Mouse (Mus musculus) mature B cell (primary cell): Measurements from ENCODE around the gene Csf1.
"Not testable (repeated sequence)": the region's sequence is repeated elsewhere in the genome, so short reads cannot be mapped to it uniquely, and the experiment has no call there.

Experiments
- in situ Hi-C: fragments of 300-500 bp; cut with MboI; formaldehyde crosslinking; loops from 2 replicates; pipeline ENCODE4 v1.14.3; 2019

Gene Csf1

DNA sequence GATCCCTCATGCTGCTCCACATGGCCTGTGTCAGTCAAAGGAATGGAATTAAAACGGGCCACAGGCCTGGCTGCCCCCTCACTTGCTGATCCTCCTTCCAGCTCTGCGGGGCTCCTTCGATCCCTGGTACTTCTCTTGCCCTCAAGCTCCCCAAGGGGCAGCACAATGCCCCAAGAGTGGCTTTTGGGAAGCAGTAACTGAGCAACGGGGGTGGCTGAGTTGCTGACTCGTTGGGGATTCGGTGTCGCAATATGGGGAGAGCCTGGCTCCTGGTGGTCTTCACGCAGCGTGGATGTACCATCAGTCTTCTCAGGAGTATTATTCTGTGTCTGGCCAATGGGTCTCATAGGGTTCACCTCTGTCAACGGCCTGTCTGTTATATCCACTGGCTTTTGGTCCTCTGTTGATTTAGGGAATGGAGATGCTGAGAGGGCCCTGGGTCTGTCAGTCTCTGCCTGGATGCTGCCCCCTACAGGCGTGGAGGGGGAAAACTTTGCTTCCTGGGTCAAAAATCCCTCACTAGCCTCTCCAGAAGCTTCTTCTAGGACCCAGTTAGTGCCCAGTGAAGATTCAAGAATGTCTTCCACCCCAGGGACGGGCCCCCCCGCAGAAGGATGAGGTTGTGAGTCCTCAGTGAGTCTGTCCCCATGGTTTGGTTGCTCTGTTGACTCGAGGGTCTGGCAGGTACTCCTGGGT lies 11.9 kb downstream of the Csf1 start:
- in situ Hi-C loops = no loop called here

DNA sequence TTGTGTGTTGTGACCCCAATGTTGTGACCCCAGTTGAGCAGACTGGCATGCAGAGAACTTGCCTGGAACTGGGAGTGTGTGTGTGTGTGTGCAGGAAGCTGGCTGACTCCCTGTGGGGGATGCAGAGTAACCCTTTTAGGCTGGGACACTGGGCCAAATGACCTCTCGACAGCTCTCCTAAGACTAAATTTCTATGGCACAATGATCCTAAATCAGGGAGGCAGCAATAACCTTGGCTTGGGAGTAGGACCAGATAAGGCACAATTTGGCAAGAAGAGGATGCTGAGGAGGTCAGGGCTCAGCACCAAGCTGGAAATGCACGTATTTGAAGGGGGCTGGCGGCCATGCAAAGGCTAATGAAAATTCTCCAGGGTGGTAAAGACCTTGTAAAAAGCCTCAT lies 14.2 kb downstream of the Csf1 start:
- in situ Hi-C loops = no loop called here

DNA sequence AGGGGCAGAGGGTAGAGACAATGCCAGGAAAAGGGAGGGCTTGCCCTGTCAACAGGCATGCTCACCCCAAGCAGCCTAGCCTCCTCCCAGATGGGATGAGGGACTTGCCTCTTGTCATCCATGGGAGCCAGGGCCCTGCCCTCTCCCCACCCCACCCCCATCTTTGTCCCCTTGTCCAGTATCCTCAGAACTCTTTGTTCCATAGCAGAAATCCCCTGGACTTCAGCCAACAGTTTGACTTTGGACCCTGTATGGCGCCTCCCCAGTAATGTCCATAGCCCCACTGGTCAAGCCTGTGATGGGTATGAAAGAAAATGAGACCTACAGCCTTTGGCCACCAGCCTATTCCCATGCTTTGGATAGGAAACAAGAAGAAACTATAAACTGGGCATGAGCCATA lies 16.6 kb downstream of the Csf1 start:
- in situ Hi-C loops = no loop called here

DNA sequence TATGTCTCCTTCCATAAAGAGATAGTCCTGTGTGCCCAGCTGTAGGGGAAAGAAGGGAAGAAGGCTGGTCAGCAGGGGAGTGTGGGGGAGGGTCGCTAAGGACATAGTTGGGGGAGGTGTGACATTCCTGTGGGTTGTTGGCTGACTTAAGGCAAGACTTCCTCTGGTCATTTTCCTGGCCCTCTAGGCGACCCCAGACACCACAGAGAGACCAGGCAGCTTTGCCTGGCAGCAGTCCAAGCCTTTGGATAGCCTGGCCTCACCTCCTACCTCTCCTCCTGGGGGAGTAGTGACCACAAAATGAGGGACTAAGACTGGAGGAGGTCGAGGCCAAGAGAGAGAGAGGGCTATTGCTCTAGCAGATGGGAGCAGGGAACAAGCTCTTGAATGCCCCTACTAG lies 17.2 kb downstream of the Csf1 start:
- in situ Hi-C loops = no loop called here

DNA sequence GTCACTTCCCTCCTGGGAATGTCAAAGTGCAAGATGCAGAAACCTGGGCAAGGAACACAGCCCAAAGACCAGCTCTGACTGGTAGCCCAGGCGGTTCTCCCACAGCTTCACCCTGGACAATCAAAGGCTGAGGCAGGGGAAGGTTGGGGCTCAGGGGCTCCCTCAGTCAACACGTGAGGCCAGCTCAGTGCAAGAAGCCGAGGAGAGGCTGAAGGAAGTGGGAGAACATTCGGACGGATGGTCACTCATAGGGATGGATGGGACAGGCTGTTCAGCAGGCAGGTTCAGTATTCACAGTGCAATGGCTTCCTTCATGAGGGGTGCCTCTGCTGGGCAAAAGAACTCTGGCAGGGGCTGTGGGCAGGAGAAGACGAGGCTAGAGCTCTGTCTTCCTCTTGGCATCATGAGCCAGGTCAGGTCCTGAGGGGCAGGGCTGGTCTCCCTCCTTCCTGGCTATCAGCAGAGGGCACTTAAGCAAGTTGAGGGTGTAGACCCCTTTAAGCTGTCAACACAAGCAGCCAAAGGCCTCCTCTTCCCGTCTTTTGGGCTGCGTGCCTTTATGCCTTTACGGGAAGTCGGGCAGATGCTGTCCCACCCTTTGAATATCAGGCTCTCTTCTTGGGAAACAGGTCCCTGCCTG lies 18.1 kb downstream of the Csf1 start:
- in situ Hi-C loops = no loop called here

DNA sequence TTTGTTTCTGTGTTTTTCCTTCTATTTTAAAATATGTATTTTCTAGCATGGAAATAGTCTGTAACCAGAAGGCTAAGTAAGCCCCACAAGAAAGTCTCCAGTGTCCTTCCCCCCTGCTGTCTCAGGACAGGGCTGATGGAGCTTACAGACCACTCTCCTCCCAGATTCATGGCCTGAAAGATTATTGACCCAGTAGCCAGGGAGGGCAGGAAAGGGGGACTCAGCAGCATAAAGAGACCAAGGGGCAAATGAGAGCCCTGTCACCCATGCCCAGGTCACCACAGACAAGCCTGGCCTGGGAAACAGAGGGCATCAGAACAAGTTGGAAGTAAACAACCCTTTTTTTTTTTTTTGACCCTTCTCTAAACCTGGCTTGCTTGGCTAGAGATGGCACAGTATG lies 18.9 kb downstream of the Csf1 start:
- in situ Hi-C loops = no loop called here

DNA sequence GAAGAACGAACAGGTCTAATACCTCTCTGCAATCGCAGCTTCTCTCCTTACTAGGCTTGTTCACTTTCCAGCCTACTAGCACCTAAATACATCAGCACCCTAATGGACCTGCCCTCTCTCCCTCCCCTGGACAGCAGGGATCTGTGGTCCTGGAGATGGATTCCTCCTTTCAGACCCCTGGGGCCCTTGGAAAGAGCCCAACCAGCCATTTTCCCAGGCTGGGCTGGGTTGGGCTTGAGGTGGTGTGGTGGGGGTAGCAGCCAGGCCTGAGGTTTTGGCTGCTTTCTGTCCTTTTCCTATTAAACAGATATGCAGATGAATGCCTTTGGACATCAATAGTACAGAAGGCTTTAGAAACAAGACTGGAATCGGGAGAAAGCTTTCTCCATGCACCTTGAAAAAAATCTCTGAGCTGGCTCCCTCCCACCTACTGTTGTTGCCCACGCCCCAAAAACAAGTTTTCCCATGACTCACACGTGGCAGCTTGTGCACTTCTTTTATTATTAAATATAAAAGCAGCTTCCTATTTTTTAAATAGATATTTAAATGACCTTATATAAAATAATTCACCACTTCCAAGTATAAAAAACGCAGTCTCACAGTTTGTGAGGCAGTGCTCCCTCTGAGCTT lies 19.6 kb downstream of the Csf1 start:
- in situ Hi-C loops = no loop called here

DNA sequence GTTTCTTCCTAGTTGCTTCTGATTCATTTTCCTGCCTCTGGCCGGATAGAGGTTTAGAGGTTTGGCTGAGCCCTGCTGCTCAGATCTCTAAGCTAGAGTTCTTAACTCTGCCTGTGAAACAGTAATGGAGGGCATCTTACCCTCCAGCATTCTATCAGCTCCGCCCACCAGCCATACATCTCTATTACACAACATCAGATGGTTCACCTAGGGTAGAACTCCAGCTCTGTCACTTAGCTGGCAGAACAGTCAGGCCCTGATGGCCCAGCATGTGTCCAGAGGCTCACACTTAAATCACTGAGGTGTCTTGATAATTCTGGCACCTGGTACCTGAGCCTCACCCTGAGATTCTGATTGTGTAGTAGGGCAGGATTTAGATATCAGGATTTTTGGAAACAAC lies 20.3 kb downstream of the Csf1 start:
- in situ Hi-C loops = no loop called here

DNA sequence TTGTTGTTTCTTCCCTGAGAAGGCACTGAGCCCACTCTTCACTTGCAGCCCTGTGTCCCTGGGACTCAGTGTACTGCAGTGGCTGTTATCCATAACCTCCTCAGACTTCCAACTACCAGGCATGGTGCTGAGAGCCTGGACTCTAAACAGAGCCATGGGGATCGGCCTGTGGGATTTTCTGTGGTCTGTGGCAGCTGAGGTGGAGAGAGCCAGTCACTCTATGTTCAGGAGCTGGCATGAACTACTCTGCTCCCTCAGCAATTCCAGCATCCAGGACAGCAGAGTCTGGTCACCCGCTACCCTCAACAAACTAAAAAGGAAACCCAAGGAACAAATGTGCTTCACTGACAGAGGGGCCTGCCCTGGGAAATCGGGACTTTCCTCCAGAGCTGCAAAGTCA lies 20.8 kb downstream of the Csf1 start:
- in situ Hi-C loops = no loop called here

DNA sequence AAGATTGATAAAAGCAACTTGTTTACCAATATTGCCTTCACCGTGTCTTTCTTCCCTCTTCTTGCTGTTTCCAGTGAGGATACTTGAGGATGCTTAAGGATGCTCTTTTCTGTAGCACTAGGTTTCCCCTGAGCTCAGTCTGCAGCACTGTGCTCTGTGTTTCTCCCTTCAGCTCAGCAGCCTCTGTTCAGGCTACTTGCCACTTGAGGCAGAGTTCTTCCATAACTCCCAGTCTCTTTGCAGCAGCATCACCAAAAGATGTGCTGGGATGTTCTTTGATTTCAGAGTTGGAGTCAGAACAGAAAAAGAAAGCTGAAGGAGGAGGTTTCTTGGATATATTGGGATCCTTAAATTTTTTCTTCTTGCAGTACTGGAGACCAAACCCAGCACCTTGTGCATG lies 21.6 kb downstream of the Csf1 start:
- in situ Hi-C loops = no loop called here

DNA sequence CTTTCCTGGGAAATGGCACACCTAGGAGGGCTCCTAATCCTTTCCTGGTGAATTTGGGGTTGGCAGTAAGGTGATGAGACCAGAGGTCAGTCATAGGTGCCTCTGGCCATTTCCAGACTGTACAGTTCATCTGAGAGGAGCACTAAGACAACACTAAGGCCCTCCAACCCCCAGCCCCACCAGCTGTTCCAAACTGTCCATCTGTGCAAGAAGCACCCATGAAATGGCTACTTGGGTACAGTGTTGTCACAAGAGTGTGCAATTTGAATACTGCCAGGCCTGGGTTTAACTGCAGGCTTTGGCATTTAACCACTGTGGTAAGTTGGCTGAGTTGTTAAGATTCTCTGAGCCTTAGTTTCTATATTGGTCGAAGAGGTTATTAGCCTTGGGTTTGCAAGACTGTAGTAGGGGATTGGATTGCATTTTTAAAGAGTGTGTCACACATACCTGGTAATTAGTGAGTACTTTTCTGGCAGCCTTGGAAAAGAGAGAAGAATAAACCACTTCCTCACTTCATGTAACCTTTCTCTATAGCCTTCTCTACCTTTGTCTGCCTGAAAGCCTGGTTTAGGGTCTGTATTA lies 22.6 kb downstream of the Csf1 start:
- in situ Hi-C loops = no loop called here

DNA sequence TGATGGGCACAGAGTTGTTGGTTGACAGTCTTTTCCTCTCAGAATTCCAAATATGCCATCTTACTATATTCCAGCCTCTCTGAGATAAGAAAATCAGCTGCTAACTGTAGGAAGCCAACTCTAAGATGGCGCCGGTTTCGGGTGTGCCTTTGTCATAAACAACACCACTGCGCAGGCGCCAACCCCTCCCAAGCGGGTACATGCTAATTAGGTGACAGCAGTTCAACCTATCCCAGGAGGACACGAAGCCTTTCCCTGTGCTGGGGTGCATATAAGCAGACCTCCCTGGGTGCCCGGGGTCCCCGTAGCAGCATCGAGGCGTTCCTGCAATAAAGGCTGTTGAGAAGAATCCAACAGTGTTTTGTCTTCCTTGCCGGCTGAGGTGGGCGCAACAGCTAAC lies 24.6 kb downstream of the Csf1 start:
- in situ Hi-C loops = not testable (repeated sequence)

DNA sequence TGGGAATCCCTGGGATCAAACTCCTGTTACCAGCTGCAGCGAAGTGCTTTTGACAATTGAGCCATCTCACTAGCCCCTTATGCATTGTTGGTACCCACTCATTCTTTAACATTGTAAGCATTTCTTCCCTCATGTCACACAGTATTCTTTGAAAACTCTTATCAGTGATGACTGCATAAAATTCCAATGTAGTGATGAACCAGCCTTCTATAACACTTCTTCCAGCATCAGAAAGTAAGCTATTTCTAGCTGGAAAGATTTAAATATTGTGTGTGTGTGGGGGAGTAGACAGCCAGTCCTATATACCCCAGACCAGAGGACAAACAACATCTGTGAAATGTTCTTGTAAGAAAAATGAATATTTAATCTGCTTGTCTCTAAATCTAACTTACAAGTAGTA lies 26.9 kb downstream of the Csf1 start:
- in situ Hi-C loops = no loop called here

DNA sequence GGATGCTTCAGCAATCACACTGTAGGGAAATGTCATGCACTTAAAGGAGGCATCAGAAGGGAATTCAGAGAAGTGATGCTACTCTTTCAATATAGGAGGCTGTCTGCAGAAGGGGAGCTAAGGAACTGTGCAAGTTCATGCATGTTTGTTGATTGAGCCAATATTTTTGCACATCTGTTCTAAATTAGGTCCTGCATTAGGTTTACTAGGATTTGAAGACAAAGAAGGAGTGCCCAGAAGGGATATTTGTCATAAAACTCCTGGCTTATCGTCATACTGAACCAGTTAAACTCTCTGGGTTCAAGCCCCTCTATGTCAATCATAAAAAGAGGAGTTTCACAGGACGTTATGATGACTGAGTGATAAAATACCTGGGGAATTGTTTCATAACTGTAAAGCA lies 30.0 kb downstream of the Csf1 start:
- in situ Hi-C loops = no loop called here

DNA sequence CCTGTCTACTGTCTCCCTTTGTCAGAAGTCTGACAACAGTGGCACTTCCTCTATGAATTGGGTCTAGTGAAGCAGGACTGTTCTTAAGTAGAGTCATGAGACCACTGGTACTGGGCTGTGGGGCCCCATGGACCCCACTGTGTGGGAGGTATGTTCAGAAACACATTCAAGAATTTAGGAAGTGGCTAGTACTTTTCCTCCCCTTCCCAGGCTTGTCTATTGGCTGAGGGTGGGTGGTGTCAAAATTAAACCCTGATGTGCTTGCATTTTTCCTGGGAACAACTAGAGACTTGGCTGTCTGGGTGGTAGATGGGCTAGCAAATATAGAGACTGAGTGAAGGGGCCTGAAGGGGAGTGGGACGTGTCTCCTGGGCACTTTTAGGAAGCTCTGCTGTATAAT lies 31.8 kb downstream of the Csf1 start:
- in situ Hi-C loops = no loop called here

DNA sequence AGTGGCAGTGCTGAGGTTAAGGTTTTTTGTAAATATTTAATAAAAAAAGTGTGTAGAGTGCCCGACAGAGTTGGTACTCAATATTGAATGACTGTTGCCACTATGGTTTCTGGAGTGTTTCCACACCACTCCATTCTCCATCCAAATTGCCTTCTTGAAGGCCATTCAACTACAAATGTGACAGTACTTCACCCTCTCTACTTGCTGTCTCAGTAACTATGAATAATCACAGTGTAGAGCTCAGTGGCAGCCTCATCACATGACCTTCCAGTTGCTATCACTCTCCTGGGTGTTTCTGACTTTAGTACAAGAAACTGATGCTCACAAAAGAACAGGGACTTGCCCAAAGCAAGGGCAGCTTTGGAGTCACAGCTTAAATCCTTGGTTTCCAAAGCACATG lies 44.3 kb downstream of the Csf1 start:
- in situ Hi-C loops = no loop called here

DNA sequence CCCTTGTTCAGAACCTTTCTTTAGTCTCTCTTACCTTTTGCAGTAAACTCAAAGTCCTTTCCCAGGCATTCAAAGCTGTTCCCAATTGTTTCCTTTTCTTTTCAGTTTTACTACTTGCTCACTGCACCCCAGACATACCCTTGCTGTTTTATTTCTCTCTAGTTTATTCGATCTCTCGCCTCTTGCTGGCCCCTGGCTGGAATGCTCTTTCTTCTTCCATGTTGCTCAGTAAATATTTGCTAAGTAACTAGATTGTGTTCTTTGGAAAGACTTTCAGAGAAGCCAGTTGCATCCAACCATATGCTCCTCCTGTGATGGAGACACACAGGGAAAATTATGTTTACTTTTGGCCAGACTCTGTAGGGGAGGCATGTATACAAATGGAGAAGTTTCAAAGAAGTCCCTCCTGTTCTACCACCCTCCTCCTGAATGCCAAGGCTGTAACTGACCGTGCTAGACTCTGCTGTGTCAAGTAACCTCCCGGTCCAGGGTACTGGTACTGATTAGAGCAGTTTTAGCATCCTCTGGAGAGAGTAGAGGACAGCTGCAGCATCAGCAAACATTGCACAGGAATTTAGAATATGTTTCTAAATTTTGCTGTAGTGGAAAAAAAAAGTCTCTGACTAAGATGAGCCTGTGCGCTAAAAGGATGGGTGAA lies 45.9 kb downstream of the Csf1 start:
- in situ Hi-C loops = no loop called here

DNA sequence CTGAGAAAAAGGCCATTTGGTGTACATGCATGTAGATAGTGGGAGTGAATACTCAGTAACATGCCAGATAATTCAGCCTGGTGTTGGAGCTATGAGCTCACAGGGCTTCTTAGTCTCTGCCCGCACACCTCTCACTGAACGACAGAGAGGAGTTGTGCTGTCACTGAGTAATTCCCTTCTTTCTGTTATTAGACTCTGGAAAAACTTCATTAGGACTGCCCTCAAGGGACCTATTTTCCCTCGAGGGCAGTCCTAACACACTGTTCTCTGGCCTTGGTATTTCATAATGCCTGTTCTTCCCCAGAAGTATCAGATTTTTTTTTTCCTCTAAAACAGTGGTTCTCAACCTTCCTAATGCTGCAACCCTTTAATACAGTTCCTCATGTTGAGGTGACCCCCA lies 48.2 kb downstream of the Csf1 start:
- in situ Hi-C loops = no loop called here

DNA sequence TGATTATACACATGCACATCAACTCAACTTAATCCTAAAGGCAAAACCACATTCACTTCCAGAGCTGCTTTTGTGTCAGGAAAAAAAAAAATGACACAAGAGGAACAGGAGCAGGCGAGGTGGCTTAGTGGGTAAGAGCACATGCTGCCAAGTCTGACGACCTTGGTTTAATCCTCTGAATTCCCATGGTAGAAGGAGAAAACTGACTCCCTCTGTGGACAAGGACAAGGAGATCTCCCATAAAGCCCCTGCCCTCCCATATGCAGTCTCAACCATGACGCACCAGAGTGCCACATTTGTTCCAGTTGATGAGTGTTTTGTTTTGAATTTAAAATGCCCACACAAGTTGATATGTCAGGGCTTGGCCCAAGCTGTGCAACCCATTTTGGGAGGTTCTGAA lies 51.1 kb downstream of the Csf1 start:
- in situ Hi-C loops = no loop called here

DNA sequence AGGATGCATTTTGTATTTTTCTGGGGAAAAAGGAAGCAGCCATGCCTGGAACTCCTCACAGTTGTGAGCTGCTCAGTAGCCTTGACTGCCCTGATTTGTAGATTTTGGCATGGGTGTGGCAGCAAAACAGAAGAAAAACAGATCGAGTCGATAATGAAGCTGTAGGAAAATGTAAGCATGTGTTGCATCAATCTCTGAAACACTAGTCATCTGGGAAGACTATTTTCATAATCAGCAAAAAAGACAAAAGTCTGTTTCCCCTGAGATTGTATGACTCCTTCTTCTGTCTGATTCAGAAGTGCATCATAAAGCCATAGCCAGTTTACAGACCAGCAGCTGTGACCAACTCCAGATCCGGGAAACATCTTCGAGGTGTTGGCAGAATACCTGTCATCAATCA lies 53.0 kb downstream of the Csf1 start:
- in situ Hi-C loops = no loop called here

DNA sequence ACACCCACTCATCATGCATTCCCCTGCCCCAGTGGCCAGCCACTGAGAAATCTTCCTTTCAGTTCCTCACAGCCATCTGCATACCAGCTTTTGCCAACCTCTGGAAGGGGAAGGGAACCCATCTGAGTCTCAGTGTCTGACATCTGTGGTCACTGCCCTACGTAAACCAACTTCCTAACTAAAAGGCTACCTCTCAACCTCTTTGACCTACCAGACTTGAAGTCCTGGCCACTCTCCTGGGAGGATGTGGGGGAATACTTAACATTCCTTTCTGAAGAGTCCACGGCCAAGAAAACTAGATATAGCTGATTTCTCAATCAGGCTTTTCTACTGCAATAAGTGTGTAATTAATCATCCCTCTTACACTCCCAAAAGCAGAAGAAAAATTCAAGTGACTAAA lies 54.1 kb downstream of the Csf1 start:
- in situ Hi-C loops = no loop called here

DNA sequence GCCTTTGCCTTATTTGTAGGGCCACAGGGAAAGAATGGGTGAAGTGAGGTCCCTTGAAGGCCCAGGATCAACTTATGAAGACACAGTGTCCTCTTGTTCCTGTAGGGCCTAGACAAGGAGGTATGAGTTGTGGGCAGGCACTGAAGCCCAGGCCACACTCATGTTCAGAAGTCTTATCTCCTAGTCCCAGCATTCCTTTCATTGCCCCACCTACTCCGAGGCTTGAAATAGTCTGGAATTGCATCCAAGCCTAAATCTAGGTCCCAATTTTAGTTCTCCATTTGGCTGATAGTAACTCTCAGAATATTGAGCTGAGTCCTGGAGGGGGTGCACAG lies 55.9 kb downstream of the Csf1 start:
- in situ Hi-C loops = no loop called here
